Mouse (Mus musculus): ENCODE measurements around the gene Sp2. TPM values are rescaled to one million over a fixed set of nuclear protein-coding genes. Genes with fewer than 3 reads are reported as not detected.

Gene Sp2
- total RNA-seq, 2 experiments from 2014 or later = 15.2 to 15.9 TPM

DNA sequence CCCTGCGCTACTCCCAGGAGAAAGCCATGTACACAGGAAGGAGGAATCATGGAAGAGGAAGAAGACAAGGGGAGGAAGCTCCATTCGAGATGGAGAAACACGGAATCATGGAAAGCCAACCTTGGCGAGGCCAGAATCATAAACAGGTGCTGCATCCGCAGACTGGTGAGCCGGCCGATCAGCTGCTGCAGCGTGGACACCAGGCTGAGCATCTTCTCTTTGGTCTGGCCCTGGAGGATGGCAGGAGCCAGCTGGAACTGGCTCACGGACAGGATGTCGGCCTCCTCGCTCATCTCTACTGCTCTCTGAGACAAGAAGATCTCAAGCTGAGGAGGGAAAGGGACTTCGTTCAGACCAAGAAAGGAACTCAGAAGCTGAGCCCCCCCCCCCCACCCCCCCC, 74.2 kb downstream of the Sp2 start:
- no peak for DNase-seq

DNA sequence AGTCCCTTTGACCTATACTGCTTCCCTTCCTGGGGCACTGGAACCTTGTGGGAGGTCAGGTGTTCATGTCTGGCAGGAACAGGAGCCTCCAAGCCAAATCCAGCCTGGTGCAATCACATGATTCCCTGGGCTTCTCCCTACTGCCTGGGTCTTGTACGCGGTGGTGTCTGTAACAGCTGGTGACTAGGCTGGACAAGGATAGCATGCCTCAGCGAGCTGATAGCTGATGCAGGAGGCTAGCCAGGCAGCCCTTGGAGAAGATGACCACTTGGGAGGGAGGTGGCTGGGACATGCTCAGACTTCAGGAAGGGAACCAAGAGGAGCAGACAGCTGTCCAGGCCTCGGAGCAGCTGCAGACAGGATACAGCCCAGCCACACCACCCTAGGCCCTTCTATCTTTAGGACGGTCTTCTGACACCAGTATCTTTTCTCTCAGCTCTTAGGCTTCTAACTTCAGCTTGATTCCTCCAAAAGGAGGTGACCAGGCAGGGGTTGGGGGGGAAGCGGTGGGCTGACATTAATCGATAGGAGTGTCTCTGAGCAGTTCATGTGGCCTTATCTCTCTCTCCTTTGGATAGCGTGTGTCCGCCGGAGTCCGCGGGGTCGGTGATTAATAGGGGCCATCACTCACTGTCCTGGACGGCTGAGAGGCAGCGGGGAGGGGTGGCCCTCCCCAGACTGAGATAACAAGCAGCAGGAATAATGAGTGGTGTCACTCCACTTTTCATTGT, 76.2 kb downstream of the Sp2 start:
- peak; percentile 40 for DNase-seq

Other genes with a start within 250 kb of the Sp2 start
- gene Snx11, start 205.4 kb downstream of the Sp2 start, total RNA-seq (2021) = 10 to 100 TPM; 10.5 to 11.6 TPM
- 10 to 100 TPM; 45.4 to 58.1 TPM for gene Cbx1, start 193.8 kb downstream of the Sp2 start, total RNA-seq (2021)
- 100 to 1,000 TPM; 194 to 201 TPM for gene Nfe2l1, start 153.0 kb downstream of the Sp2 start, total RNA-seq (2021)
- 10 to 100 TPM; 47.2 to 55.1 TPM for gene Copz2, start 133.1 kb downstream of the Sp2 start, total RNA-seq (2021)
- gene Cdk5rap3, start 66.5 kb downstream of the Sp2 start, total RNA-seq (2021) = 10 to 100 TPM; 30.0 to 39.3 TPM
- gene Prr15l, start 54.9 kb downstream of the Sp2 start, total RNA-seq (2021) = not detected
- gene Pnpo, start 39.0 kb downstream of the Sp2 start, total RNA-seq (2021) = 1 to 10 TPM; 8.4 to 9.4 TPM
- under 1 TPM; 0.21 to 0.77 TPM for gene Sp6, start 30.4 kb upstream of the Sp2 start, total RNA-seq (2021)
- 10 to 100 TPM; 11.3 to 11.4 TPM for gene Scrn2, start 47.0 kb upstream of the Sp2 start, total RNA-seq (2021)
- under 1 TPM in 1 of 2 experiments, not detected in 1; 0.16 TPM for gene Lrrc46, start 58.4 kb upstream of the Sp2 start, total RNA-seq (2021)
- 10 to 100 TPM; 45.1 to 45.6 TPM for gene Mrpl10, start 58.6 kb upstream of the Sp2 start, total RNA-seq (2021)
- gene Osbpl7, start 67.7 kb upstream of the Sp2 start, total RNA-seq (2021) = 1 to 10 TPM; 3.4 to 6.4 TPM
- 1 to 10 TPM; 1.3 to 1.7 TPM for gene Tbx21, start 132.4 kb upstream of the Sp2 start, total RNA-seq (2021)
- gene Tbkbp1, start 168.5 kb upstream of the Sp2 start, total RNA-seq (2021) = 1 to 10 TPM; 7.1 to 9.9 TPM
- gene Kpnb1, start 204.9 kb upstream of the Sp2 start, total RNA-seq (2021) = 10 to 100 TPM; 72.9 to 87.5 TPM

Data from gastrocnemius, postnatal 10 days (tissue).